Mouse (Mus musculus): ENCODE measurements around the gene Cst6.
"Not testable (repeated sequence)": the region's sequence is repeated elsewhere in the genome, so short reads cannot be mapped to it uniquely, and the experiment has no call there.

The Cst6 gene

GRCm38 (mm10) chr19:5349502-5349873 lies at the start of gene Cst6:
Gene Cst6 (minus strand): TSS chr19:5349574.
- DNase-seq (ENCODE audit: low spot score in 2 of 2), result not testable (repeated sequence)

- no peak for DNase-seq (ENCODE audit: low spot score in 2 of 2)
Measured at GRCm38 (mm10) chr19:5395371-5395770, 46.0 kb upstream of the Cst6 start.

DNA sequence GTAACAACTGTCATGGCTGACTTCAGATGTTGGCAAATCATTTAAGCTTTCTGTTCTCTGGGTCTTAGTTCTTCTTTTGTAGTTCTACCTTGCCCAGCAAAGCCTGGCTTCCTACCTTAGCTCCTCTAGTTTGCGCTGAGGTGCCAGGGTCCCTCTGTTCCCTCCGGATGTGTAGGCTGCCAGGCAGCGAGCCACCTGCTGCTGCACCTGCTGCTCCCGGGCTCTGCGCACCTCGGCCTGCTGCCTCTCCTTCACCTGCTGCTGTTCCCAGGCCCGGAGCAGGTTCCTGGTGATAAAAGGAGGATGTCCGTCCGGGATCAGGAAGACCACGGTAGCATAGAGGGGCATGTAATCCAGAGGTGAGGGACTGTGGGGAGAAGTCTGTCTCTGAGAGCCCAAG lies 44.8 kb upstream of the Cst6 start:
- no peak for DNase-seq (ENCODE audit: low spot score in 2 of 2)

DNA sequence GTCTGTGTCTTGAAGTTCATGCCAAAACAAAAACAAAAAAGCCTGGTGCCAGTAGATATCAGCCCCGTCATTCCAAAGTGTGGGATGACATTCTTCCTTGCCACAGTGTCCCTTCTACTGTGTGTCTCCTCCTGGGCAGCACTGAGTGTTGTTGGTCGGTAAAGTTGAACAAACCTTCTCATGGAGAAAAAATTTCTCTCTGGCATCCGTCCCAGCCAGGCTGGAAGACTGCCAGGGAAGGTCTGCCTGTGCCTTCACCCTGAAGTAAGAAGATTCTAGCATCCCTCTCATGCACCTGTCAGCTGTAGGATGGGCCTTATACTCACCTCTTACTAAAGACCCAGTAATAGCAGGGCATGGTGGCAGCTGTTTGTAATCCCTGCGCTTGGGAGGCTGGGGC lies 43.5 kb upstream of the Cst6 start:
- peak in 1 of 2 experiments; percentile 17 for DNase-seq (ENCODE audit: low spot score in 2 of 2)

DNA sequence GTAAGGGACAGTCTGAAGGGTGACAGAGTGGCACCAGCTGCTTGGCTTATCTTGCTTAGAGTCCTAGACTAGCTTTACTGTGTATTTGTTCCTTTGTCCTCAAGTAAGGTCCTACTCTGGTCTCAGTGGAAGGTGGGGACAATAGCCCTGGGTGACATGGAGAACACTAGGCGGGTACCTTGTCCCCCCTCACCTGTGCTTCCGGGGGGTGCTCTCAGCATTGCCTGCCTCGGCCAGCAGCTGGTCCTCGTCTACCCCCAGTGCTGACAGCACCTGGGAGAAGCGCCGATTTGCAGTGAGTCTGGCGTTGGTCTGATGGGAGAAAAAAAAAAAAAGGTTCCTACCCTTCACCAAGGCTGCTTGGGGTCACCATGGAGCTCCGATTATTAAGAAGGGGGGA lies 41.0 kb upstream of the Cst6 start:
- DNase-seq (ENCODE audit: low spot score in 2 of 2), result no peak

GRCm38 (mm10) chr19:5389647-5390046 lies 40.3 kb upstream of the Cst6 start:
- no peak for DNase-seq (ENCODE audit: low spot score in 2 of 2)

DNA sequence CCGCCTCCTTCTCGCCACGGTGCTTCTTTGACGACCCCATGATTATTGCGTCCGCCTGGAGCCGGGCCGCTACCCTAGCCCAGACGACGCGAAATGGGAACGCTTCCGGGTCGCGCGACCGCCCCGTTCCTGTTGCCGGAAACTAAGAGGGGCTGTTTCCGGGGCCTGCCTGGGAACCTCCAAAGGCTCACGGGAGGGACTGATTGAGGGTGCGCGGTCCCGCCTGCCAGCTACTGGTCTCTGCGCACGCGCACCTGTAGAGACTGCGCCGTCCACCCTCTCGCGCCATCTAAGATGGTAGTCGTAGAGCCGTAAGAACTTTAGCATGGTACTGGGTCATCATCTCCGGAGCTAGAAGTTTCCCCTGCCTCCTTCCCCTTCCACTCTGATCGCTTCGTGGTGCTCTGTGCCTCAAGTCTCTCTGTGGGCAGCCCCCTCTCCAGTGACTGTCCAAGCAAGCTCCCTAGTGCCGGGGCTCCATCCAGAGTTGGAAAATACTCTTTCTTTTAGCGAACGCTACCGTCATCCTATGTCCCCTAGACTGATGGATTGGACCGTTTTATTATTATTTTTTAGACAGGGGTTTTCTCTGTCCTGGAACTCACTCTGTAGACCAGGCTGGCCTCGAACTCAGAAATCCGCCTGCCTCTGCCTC lies 39.3 kb upstream of the Cst6 start, which contains the start of gene Sart1:
Gene Sart1, minus strand, starts transcription at position 116 of the 655 bp plus-strand sequence.
- DNase-seq (ENCODE audit: low spot score in 2 of 2), result peak; percentile 90 to 94

- DNase-seq (ENCODE audit: low spot score in 2 of 2), result peak in 1 of 2 experiments; percentile 17
Measured at GRCm38 (mm10) chr19:5388011-5388441, 38.7 kb upstream of the Cst6 start.

GRCm38 (mm10) chr19:5384715-5385114 lies 35.3 kb upstream of the Cst6 start:
- no peak for DNase-seq (ENCODE audit: low spot score in 2 of 2)

DNA sequence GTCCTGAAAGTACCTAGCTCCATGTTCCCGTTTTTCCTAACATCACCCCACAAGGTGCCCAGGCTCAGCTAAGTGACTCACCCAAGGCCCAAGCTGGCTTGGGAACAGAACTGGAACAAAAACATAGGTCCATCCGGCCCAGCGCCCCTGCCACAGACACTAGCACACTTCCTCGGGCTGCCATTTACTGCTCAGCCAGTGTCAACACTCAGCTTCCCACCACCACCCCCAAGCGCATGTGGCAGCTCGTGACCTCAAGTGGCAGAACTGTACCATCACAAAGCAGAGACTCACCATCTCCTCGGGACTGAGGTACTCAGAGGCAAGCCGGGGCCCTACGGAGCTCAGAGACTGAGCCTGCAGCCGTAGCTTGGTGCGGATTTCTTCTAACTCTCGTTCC lies 34.0 kb upstream of the Cst6 start:
- no peak for DNase-seq (ENCODE audit: low spot score in 2 of 2)

DNA sequence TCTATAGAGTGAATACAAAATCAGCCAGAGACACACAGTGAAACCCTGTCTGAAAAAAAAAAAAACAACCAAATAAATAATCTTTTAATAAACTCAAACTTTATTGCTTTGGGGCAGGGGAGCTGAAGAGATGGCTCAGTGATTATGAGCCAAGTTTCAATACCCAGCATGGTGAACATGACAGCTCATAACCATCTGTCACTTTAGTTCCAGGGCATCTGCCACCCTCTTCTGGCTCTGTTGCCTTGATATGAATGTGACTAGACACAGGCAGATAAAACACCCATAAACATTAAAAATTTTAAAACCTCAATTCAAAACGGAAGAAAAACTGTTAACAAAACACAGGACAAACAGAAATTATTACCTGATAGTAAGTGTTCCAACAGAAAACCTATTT lies 28.1 kb upstream of the Cst6 start:
- no peak for DNase-seq (ENCODE audit: low spot score in 2 of 2)

GRCm38 (mm10) chr19:5374748-5375147 lies 25.4 kb upstream of the Cst6 start:
- no peak for DNase-seq (ENCODE audit: low spot score in 2 of 2)

DNA sequence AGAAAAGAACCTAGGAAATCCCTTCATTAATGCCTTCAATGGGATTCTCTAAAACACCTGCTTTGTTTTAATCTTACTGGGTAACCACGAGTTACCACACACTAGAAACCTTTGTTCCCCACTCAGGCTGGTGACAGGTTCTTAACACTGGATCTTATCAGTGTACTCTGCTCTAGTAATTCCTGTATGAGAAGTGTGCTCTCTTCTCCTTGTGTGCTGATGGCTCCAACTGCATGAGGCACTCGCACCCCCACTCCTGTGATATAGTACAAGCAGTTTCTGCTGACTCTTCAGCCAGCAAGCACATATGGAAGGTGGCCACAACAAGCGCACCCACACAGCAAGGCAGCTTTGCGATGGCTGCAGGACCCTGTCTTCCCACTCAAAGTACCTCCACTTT lies 24.8 kb upstream of the Cst6 start:
- no peak for DNase-seq (ENCODE audit: low spot score in 2 of 2)

DNA sequence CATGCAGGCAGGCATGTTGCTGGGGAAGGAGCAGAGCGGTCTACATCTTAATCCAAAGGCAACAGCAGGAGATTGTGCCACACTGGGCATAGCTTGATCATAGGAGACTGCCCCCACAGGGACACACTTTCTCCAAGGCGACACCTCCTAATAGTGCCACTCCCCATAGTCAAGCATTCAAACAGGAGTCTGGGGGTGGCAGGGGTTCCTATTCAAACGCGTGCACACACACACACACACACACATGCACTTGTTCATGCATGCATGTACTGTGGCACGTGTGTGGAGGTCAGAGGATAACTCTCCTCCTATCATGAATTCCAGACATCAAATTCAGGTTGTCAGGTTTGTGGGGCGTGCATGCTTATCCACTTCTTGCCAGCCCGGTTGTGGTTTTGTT lies 23.4 kb upstream of the Cst6 start:
- DNase-seq (ENCODE audit: low spot score in 2 of 2), result no peak

- DNase-seq (ENCODE audit: low spot score in 2 of 2), result no peak
Measured at GRCm38 (mm10) chr19:5370932-5371331, 21.6 kb upstream of the Cst6 start.

DNA sequence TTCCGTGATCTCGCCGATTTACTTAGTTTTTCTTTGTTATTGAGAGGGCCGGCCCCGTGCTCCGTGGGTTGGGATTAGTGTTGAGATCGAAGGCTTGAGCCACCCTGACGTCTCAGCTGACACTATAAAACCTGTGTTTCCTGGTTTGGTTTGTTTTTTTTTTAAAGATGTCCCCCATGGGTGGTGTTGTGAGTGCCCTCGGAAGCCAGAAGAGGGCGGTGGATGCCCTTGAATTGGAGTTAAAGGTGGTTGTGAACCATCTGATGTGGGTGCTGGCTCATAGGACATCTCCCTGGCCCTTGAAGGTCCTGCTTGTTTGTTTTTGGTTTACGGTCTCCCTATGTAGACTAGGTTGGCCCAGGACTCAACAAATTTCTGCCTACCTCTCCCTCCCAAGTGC lies 18.1 kb upstream of the Cst6 start:
- DNase-seq (ENCODE audit: low spot score in 2 of 2), result no peak

DNA sequence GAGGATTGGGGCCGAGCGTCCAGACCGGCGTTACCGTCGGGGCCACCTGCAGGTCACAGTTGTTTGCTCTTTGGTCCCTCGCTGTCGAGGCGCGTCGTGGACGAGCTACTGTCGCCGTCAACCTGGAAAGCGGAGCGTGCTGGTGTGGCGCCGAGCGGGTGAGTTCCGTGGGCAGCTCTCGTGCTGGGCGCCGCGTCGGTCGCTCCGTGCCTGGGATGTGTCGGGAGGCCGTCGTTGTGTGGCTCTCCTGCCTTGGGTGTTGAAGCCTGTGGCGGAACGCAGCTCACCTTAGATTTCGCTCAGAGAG lies 17.6 kb upstream of the Cst6 start, which contains the start of gene Banf1:
Gene Banf1, minus strand, starts transcription at position 116 of the 307 bp plus-strand sequence.
- DNase-seq (ENCODE audit: low spot score in 2 of 2), result no peak

GRCm38 (mm10) chr19:5366175-5367052 lies 17.0 kb upstream of the Cst6 start, which contains the start of gene Eif1ad:
Gene Eif1ad (plus strand): TSS chr19:5366741.
- DNase-seq (ENCODE audit: low spot score in 2 of 2), result peak; percentile 88 to 96

GRCm38 (mm10) chr19:5365751-5366150 lies 16.4 kb upstream of the Cst6 start:
- DNase-seq (ENCODE audit: low spot score in 2 of 2), result no peak

DNA sequence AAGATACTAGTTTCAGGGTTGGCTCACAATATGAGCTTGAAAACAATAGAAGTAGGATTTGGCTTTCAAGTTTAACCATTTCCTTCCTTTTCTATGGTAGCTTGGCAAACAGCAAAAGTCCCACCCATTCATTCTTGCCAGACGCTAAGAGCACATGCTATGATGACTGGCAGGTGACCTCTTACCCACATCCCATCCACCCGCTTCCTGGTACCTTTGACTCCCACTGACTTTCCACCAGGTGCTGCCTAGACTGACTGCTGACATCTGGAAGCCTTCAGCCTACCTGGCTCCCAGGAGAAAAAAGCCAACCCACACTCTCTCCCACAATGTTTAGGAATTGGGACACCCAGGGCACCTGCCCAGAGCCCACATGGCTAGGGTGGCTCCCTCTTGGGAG lies 14.8 kb upstream of the Cst6 start:
- DNase-seq (ENCODE audit: low spot score in 2 of 2), result no peak

- DNase-seq (ENCODE audit: low spot score in 2 of 2), result no peak
Measured at GRCm38 (mm10) chr19:5362186-5362585, 12.8 kb upstream of the Cst6 start.

- no peak for DNase-seq (ENCODE audit: low spot score in 2 of 2)
Measured at GRCm38 (mm10) chr19:5356080-5356479, 6.7 kb upstream of the Cst6 start.

GRCm38 (mm10) chr19:5353609-5354008 lies 4.2 kb upstream of the Cst6 start:
- DNase-seq (ENCODE audit: low spot score in 2 of 2), result no peak

Measured in left cerebral cortex, adult 9 months (tissue).